Mouse (Mus musculus) lung, postnatal 0 days (tissue): ENCODE results near the gene BC051142. TPM values are rescaled to one million over a fixed set of nuclear protein-coding genes. Genes with fewer than 3 reads are reported as not detected.
"Not testable (repeated sequence)": the region's sequence is repeated elsewhere in the genome, so short reads cannot be mapped to it uniquely, and the experiment has no call there.

Experiments
- ATAC-seq: fragments of 200-750 bp; cut with Nextera tagmentation; 2 replicates; pipeline ENCODE4 v1.8.0; 2017; ENCODE audit warnings: moderate library complexity
- DNase-seq: peaks from one replicate; pipeline ENCODE4 v3.0.0-alpha.2; 2016; ENCODE audit warnings: low spot score
- H3K27ac ChIP-seq: fragments of 300-500 bp; sonication (generic); 2 replicates; pipeline ENCODE4 v1.5.1; 2014; ENCODE audit warnings: antibody characterized with exemption, mild to moderate bottlenecking, low read length, mixed read lengths
- H3K27me3 ChIP-seq: fragments of 300-500 bp; sonication (generic); replicated peaks from 2 replicates; pipeline ENCODE4 v1.6.1; 2014; ENCODE audit warnings: low read length, mixed read lengths; ENCODE audit not compliant: insufficient read depth
- H3K36me3 ChIP-seq: fragments of 300-500 bp; sonication (generic); 2 replicates; pipeline ENCODE4 v1.6.1; 2014; ENCODE audit warnings: low read length, mixed read lengths; ENCODE audit not compliant: insufficient read depth
- H3K4me1 ChIP-seq: fragments of 300-500 bp; sonication (generic); 2 replicates; pipeline ENCODE4 v1.6.1; 2014; ENCODE audit warnings: antibody characterized with exemption, low read depth, low read length, mixed read lengths; ENCODE audit not compliant: insufficient read depth
- H3K4me2 ChIP-seq: fragments of 300-500 bp; sonication (generic); replicated peaks from 2 replicates; pipeline ENCODE4 v1.6.1; 2014; ENCODE audit warnings: low read depth, mild to moderate bottlenecking, low read length, moderate library complexity, mixed read lengths
- H3K4me3 ChIP-seq: fragments of 300-500 bp; sonication (generic); 2 replicates; pipeline ENCODE4 v1.5.1; 2014; ENCODE audit warnings: low read depth, low read length
- H3K9ac ChIP-seq: fragments of 300-500 bp; sonication (generic); replicated peaks from 2 replicates; pipeline ENCODE4 v1.6.1; 2014; ENCODE audit warnings: low read depth, mild to moderate bottlenecking
- H3K9me3 ChIP-seq: fragments of 300-500 bp; sonication (generic); 2 replicates; pipeline ENCODE4 v1.6.1; 2016; ENCODE audit warnings: low read length, mixed read lengths
- CTCF ChIP-seq: IDR thresholded peaks from 2 replicates; pipeline ENCODE4 v1.5.1; 2016; ENCODE audit warnings: antibody characterized with exemption, mild to moderate bottlenecking
- EP300 ChIP-seq: IDR thresholded peaks from 2 replicates; pipeline ENCODE4 v1.6.1; 2016; ENCODE audit warnings: antibody characterized with exemption, mild to moderate bottlenecking, control low read depth
- WGBS: fragments of 180-500 bp; shearing (Covaris S2); extraction: QIAGEN DNeasy Blood & Tissue Kit; methylation state at CpG from one replicate; pipeline ENCODE4 v1.1.7; 2014; 5-methylcytosine and 5-hydroxymethylcytosine counted together
- polyA plus RNA-seq: library from polyadenylated mRNA; unstranded; fragments of >200 nt; fragmentation: Nextera tagmentation; extraction: Ambion mirVana; gene quantifications from 2 replicates; pipeline ENCODE4 v1.2.1, GENCODE M21; 2015

The BC051142 gene
- polyA plus RNA-seq, 1 experiment from 2014 or later, result 0.24 TPM

DNA sequence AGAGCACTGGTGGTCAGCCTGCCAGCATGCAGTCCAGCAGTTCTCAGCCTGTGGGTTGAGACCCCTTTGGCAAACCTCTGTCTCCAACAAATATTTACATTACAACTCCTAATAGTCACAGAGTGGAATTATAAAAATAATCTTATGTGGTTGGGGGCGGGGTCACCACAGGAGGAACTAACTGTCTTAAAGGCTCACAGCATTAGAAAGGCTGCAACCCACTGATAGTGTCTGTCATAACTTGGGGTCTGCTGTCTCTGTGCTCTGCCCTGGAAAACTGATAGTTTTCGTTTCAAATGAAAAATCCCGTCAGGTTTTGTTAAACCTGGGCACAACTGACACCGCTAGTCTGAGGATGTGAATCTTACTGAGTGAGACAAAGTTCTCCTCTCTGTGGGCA, 59.0 kb downstream of the BC051142 start:
- no peak for ATAC-seq
- TF ChIP-seq CTCF, result no peak
- no peak overlapping the region for H3K9ac ChIP-seq
- 60% methylated on average over 4 of the region's 4 CpGs for WGBS
- H3K9me3 ChIP-seq, result no peaks in the 10 kb centered on the region
- H3K36me3 ChIP-seq, result no peaks in the 10 kb centered on the region
- H3K27me3 ChIP-seq, result no peaks in the 10 kb centered on the region
- DNase-seq, result no peak
- H3K4me2 ChIP-seq, result no peak overlapping the region
- no peak overlapping the region for H3K4me3 ChIP-seq
- no peaks in the 10 kb centered on the region for H3K4me1 ChIP-seq
- H3K27ac ChIP-seq, result no peak overlapping the region

GRCm38 (mm10) chr17:34459255-34459654, 60.6 kb downstream of the BC051142 start:
- no peak overlapping the region for H3K4me3 ChIP-seq
- H3K36me3 ChIP-seq, result no peaks in the 10 kb centered on the region
- no peaks in the 10 kb centered on the region for H3K9me3 ChIP-seq
- WGBS, result 82% methylated on average over 3 of the region's 3 CpGs
- no peak overlapping the region for H3K4me2 ChIP-seq
- H3K4me1 ChIP-seq, result no peaks in the 10 kb centered on the region
- H3K27ac ChIP-seq, result no peak overlapping the region
- DNase-seq (no peak), ATAC-seq (no peak)
- no peaks in the 10 kb centered on the region for H3K27me3 ChIP-seq
- no peak overlapping the region for H3K9ac ChIP-seq
- TF ChIP-seq EP300 (no peak), CTCF (no peak)

GRCm38 (mm10) chr17:34465906-34466305, 67.3 kb downstream of the BC051142 start:
- not testable (repeated sequence) for H3K27me3 ChIP-seq, DNase-seq, H3K4me3 ChIP-seq, H3K9ac ChIP-seq, ATAC-seq, H3K4me2 ChIP-seq, H3K27ac ChIP-seq, H3K9me3 ChIP-seq, H3K4me1 ChIP-seq, H3K36me3 ChIP-seq

- Histone ChIP-seq H3K9ac (no peak overlapping the region), H3K4me1 (no peaks in the 10 kb centered on the region), H3K4me2 (no peak overlapping the region), H3K27me3 (no peaks in the 10 kb centered on the region), H3K27ac (no peak overlapping the region), H3K36me3 (no peaks in the 10 kb centered on the region), H3K4me3 (no peak overlapping the region), H3K9me3 (no peaks in the 10 kb centered on the region)
- DNase-seq (no peak), ATAC-seq (no peak)
- WGBS, result 59% methylated on average over 2 of the region's 2 CpGs
- TF ChIP-seq CTCF (no peak), EP300 (no peak)
Observed at GRCm38 (mm10) chr17:34470491-34470890, 71.9 kb downstream of the BC051142 start.

DNA sequence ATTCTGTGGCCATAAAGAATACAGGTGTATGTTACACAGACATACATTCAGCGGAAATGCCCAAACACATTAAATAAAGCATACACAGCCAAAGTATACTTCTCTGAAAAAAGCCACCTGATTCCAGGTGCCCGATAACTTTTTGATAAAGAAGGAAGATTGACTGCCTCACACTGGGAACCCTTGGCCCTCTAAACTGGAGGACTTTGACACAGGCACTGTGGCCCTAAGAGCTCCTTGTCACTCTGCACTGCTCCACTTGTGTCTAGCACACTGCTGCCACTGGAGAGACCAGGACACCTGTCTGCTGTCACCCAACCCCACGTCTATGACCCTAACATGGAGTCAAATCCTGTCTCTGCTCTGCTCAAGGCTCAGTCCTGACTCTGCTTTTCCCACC, 76.4 kb downstream of the BC051142 start:
- ATAC-seq, result no peak
- Histone ChIP-seq H3K9me3 (no peaks in the 10 kb centered on the region), H3K27ac (no peak overlapping the region), H3K4me3 (no peak overlapping the region), H3K4me2 (no peak overlapping the region), H3K36me3 (no peaks in the 10 kb centered on the region), H3K4me1 (no peaks in the 10 kb centered on the region), H3K9ac (no peak overlapping the region), H3K27me3 (no peaks in the 10 kb centered on the region)
- TF ChIP-seq EP300 (no peak), CTCF (no peak)
- no peak for DNase-seq
- WGBS, result 66% methylated on average over 3 of the region's 3 CpGs

- DNase-seq, result no peak
- no peaks in the 10 kb centered on the region for H3K9me3 ChIP-seq
- H3K36me3 ChIP-seq, result no peaks in the 10 kb centered on the region
- TF ChIP-seq EP300 (no peak), CTCF (no peak)
- no peaks in the 10 kb centered on the region for H3K27me3 ChIP-seq
- H3K4me1 ChIP-seq, result no peaks in the 10 kb centered on the region
- no peak overlapping the region for H3K27ac ChIP-seq
- WGBS, result 92% methylated on average over 1 of the region's 2 CpGs
- no peak for ATAC-seq
- no peak overlapping the region for H3K9ac ChIP-seq
- H3K4me2 ChIP-seq, result no peak overlapping the region
- no peak overlapping the region for H3K4me3 ChIP-seq
Observed at GRCm38 (mm10) chr17:34476427-34476826, 77.8 kb downstream of the BC051142 start.

- H3K4me3 ChIP-seq, DNase-seq, ATAC-seq, H3K4me2 ChIP-seq, H3K9ac ChIP-seq, H3K4me1 ChIP-seq, H3K27me3 ChIP-seq, H3K36me3 ChIP-seq, H3K27ac ChIP-seq, H3K9me3 ChIP-seq: not testable (repeated sequence)
- WGBS, result 64% methylated on average over 4 of the region's 5 CpGs
Observed at GRCm38 (mm10) chr17:34477238-34478013, 78.8 kb downstream of the BC051142 start, which contains the start of gene Btnl4. Gene Btnl4 (minus strand): TSS chr17:34477318.
